Mouse (Mus musculus) megakaryocyte-erythroid progenitor cell, adult 5-6 weeks (primary cell): Measurements from ENCODE around the gene Tmsb4x. TPM values are rescaled to one million over a fixed set of nuclear protein-coding genes. Genes with fewer than 3 reads are reported as not detected.
A peak's percentile ranks its signal among the peaks of the same experiment; 100 is the strongest.

ENCODE experiments used
- ATAC-seq: replicated peaks from 2 replicates; pipeline ENCODE4 v1.8.0; 2016; ENCODE audit warnings: mild to moderate bottlenecking, inconsistent platforms; ENCODE audit not compliant: severe bottlenecking, poor library complexity, low FRiP score, low TSS enrichment
- total RNA-seq, 2 experiments: library from RNA; stranded (forward) in 1 of 2; stranded (reverse) in 1 of 2; fragments of 200-1000, 215-1000 nt in 1 of 2; fragments of >200 nt in 1 of 2; fragmentation: Nextera tagmentation in 1 of 2; gene quantifications; 2 replicates each; pipeline ENCODE4 v1.2.3; 2014 to 2017

Tmsb4x gene
- total RNA-seq (2014; fragmentation: Nextera tagmentation) = 237 and 370 TPM in 2 replicates
- total RNA-seq (2017) = 226 and 321 TPM in 2 replicates

DNA sequence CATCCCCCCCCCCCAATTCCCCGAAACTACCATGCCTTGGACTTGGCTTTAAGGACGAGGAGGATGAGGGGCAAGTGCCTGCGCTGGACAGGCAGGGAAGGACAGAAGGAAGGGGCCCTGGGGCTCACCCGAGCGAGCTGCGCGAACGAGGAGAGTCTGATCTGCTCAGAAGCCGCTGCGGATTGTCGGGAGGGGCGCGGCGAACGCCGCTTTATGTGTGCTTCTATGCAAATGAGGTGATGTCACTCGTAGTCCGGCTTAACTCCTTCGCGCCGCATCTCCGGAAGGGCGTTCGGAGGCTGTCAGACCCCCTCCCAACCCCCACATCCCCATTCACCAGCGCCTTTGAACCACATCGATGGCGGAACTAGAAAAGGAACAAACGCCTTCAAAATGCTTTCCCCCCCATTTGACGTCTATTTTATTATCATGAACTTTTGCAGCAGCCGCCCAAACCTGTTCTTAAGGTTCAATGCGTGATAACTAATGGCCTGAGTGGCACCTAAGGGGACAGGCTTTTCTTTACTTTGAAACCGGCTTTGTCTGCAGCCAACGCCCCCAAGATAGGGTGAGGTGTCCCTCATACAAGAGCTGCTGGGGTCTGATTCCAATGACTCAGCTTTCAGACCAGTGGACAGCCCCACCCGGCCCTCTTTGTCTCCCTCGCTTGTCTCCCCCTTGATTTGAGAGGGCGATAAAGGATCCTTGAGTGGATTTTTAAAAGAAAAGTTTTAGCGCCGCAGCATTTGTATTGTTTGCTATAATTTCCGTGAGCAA, at the start of gene Tmsb4x:
Gene Tmsb4x, minus strand, starts transcription at position 338 of the 777 bp plus-strand sequence.
- ATAC-seq = peak; percentile 88

DNA sequence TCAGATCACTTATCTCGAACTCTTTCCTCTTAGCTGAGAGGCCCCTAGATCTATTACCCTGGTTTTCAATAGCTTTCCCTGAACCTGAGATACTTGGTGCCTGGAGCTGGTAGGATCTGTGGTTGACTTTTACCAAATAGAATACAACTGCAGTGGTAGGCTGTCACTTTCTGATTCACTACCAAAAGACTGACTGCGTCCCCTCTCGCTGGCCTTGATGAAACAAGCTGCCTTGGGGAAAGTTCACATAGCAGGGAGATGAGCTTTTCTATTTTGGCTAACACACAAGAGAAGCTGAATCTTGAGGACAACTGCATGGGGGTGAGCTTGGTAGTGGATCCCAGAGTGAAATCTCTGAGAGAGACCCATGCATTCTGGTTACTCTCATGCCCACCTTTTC, 32.6 kb upstream of the Tmsb4x start:
- ATAC-seq = no peak

GRCm38 (mm10) chrX:167239293-167239921, 30.3 kb upstream of the Tmsb4x start:
- ATAC-seq = no peak

- ATAC-seq = peak; percentile 89
Measured at GRCm38 (mm10) chrX:167233104-167233687, 24.1 kb upstream of the Tmsb4x start.

GRCm38 (mm10) chrX:167231150-167231549, 22.0 kb upstream of the Tmsb4x start:
- no peak for ATAC-seq

DNA sequence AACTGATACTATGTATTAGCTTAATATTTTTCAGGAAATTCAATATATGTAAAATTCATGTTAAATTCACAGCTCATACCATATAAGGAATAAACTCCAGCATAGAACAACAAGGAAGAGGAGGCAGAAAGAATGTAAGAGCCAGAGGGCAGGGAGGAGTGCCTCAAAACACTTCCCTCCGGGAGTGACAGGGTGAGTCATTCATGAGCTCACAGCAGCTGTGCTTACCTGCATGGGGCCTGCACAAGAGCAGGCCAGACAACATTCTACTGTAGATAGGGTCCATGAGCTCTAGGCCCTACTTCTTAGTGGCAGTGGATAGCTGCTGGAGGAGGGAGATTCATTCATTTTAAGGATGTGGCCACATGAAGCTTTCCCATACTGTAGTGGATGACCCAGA, 20.7 kb upstream of the Tmsb4x start:
- ATAC-seq = no peak

DNA sequence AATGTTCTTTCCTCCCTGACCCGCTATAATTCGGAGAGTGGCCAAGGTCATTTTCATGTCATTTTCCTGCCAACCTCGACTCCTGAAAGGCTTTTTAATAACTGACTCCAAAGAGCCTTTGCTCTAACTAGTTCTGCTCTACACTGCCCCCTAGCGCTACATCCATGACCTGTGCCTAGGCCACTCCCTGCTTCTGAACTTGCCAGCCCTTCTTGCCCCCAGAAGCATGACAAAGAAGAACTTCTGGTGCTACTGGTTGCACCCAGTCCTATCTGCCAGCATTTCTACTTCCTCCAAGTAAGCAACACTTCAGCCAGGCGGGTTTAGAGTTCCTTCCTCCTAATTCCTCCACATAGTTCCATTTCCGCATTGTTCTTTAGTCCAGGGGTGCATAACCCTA, 20.1 kb upstream of the Tmsb4x start:
- peak; percentile 76 for ATAC-seq

DNA sequence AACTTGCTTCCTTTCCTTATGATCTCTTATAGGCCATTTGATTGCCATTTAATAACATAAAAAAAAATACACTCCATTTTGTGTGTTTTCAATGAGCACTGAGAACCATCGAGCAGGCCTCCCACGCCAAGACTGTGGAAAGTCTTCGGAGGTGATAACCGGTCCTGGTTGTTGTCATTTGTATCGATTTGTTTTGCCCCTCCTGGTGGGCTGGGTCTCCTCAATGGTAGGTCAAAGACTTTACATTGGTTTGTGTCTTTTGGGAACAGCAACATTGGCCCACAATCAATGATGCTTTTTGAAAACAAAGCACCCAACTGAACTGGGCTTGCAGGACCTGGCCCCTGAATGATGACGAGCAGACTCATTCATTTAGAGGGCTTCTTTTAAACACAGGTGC, 18.6 kb upstream of the Tmsb4x start:
- ATAC-seq = no peak

GRCm38 (mm10) chrX:167227138-167227537, 18.0 kb upstream of the Tmsb4x start:
- ATAC-seq = peak; percentile 39; the same call in 1 of the 2 replicates

DNA sequence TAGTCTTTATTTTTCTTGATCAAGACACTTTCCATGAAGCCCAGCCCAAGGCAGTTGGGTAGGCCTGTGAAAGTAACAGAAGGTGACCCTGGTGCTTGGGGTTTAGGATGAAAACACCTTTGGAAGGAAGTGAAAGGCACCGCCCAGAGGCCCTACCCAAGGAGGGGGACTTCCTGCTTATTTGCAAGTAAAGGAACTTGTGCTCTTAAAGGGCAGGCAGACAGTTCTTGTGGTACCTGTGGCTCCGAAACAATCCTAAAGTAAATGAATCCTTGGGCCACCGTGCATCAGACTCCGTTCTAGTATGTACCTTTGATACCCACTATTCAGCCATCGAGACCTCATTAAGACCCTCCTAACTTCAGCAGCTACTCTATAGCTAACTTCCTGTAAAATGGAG, 17.5 kb upstream of the Tmsb4x start:
- no peak for ATAC-seq

DNA sequence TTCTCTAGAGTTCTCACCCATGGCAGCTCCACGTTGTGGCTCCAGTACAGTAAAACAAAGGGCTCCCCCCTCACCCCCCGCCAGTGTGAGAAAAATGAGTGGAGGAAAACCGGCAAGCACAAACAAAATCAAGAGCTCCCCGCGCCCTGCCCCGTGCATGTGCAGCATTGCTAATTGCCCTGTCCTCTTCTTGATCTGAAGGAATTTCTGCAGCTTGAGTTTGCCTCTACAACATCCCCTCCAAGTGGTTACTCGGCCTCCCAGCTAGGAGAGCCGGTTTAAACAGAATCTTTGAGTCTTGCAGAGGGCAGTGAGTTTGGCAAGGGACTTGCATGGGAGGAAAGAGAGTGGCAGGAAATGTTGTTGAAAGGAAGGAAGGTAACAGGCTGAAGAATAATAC, 3.6 kb upstream of the Tmsb4x start:
- no peak for ATAC-seq

DNA sequence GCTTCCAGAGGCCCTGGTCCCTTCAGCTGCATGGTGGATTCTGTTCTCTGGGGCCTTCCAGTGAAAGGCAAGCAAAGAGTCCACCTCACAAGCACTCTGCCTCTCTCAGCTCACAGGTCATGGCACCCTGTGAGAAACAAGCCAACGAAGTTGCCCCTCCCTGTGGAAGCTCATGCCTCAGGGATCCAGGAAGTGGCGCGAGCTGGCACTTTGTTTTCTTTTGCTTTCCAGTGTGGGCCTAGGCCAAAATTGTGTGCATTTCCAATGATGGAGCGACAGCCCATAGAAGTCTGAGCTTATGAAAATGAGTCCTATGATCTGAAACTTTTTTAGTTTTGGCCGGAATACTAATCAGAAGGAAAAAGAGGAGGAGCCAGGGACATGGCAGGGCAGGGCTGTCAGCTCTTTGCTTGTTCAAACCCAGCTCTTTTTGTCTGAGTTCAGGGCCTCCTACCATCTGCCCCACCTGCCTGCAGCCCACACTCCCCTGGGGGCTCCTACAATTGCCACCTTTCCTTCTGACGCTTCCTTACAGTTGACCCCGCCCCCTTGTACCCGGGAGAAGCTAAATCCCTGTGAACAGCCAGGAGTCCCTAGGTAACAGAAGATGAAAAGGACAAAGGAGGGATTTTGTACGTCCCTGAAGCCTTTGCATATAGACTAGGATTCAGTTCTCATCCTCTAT, 2.9 kb upstream of the Tmsb4x start:
- ATAC-seq = no peak

- ATAC-seq = peak; percentile 16
Measured at GRCm38 (mm10) chrX:167210319-167210728, 1.2 kb upstream of the Tmsb4x start.

GRCm38 (mm10) chrX:167209828-167210227, 713 bp upstream of the Tmsb4x start:
- ATAC-seq = no peak

DNA sequence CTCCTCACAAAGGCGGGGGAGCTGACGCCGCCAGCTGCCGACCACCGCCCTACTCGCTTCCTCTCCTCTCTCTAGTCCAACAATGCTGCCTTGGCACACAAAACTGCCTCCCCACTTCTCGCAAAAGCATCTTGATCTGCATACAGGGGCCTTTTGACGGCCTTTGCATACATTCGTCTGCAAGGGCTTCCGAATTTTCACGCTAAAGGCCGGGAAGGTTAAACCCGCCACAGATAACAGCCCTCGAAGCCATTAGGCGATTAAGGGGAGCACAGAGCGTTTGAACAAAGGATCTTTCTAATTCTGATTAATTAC, 652 bp downstream of the Tmsb4x start:
- 0 out of 2 replicates have a peak, but pooled peaks have one; percentile 35 for ATAC-seq

- ATAC-seq = no peak
Measured at GRCm38 (mm10) chrX:167207741-167208505, 1.2 kb downstream of the Tmsb4x start.

- ATAC-seq = peak; percentile 38; the same call in 1 of the 2 replicates
Measured at GRCm38 (mm10) chrX:167205813-167206520, 3.1 kb downstream of the Tmsb4x start.

GRCm38 (mm10) chrX:167201365-167201764, 7.8 kb downstream of the Tmsb4x start:
- ATAC-seq = peak; percentile 51

DNA sequence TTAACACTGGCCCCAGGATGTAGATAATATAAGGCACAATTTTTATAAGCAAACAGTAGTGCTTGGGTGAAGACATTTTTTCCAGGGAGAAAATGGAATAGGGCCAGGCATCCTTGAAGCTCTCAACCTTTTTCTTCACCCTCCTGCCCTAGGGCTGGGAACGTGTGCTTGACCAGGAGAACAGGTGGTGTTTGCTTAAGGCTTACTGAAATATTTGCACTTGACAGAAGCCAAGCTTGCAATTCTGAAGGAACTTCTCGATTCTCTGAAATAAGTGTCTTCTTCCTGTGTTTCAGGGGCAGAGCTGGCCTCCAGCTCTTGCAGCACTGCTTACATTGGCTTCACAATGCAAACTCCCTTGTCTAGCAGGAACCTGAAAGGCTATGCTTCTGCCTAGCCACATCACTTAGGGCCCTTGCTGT, 13.9 kb downstream of the Tmsb4x start:
- no peak for ATAC-seq
